Mouse (Mus musculus): ENCODE measurements around the gene Hectd4. TPM values are rescaled to one million over a fixed set of nuclear protein-coding genes. Genes with fewer than 3 reads are reported as not detected.

Gene Hectd4
- total RNA-seq, 2 experiments from 2014 or later = 13.7 to 13.8 TPM

DNA sequence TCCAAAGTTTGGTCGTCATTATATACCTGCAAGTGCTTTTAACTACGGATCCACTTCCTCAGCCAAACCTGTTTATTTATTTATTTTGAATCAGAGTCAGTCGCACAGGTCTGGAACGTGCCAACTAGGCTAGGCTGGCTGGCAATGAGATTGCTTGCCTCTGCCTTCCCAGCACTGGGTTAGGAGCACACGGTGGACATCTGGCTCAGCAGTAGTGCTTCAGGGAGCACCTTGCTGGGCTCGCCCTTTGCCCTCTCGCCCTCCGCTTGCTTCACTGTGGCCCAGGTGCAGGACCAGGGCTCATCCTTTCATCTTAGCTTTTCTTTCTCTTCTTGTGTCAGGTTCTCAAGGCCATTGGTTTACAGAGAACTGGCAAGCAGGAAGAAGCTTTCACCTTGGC is 187.8 kb downstream of the Hectd4 start:
- no peak for TF ChIP-seq CTCF (IDR thresholded peaks at IDR 0.05)
- peak overlapping the region; percentile 12; the same call in 1 of the 2 replicates for H3K27ac ChIP-seq

GRCm38 (mm10) chr5:121410975-121411374 is 191.0 kb downstream of the Hectd4 start:
- DNase-seq = no peak
- Histone ChIP-seq H3K27ac (no peak overlapping the region), H3K4me3 (no peak overlapping the region)
- intact Hi-C loops (cut with DNase I) = no loop called here
- no peak for TF ChIP-seq CTCF (IDR thresholded peaks at IDR 0.05)

More for the DNA sequence above, 187.8 kb downstream of the Hectd4 start:
- peak; percentile 39 for DNase-seq
- H3K4me3 ChIP-seq = no peak overlapping the region
- intact Hi-C loops (cut with DNase I) = no loop called here

Other genes starting within 250 kb of the Hectd4 start
- gene Rph3a, start 210.1 kb upstream of the Hectd4 start, total RNA-seq (2021) = not detected
- gene Ptpn11, start 28.8 kb upstream of the Hectd4 start, total RNA-seq (2021) = 10 to 100 TPM; 70.6 to 74.4 TPM
- 100 to 1,000 TPM; 445 to 518 TPM for gene Rpl6, start 15.7 kb upstream of the Hectd4 start, total RNA-seq (2021)
- gene Trafd1, start 165.4 kb downstream of the Hectd4 start, total RNA-seq (2021) = 10 to 100 TPM; 36.8 to 37.0 TPM
- 10 to 100 TPM; 26.9 to 33.3 TPM for gene Naa25, start 177.7 kb downstream of the Hectd4 start, total RNA-seq (2021)
- gene Tmem116, start 231.7 kb downstream of the Hectd4 start, total RNA-seq (2021) = 1 to 10 TPM; 7.0 to 8.3 TPM
- 10 to 100 TPM; 32.2 to 39.4 TPM for gene Erp29, start 232.3 kb downstream of the Hectd4 start, total RNA-seq (2021)